Mouse (Mus musculus): ENCODE measurements around the gene Nrp1.

Nrp1 gene

GRCm38 (mm10) chr8:128465553-128465952, 107.1 kb downstream of the Nrp1 start:
- DNase-seq (ENCODE audit: low read depth, low spot score): no peak

GRCm38 (mm10) chr8:128466681-128467430, 108.5 kb downstream of the Nrp1 start:
- no peak for DNase-seq (ENCODE audit: low read depth, low spot score)

- DNase-seq (ENCODE audit: low read depth, low spot score): no peak
Observed at GRCm38 (mm10) chr8:128470097-128470496, 111.7 kb downstream of the Nrp1 start.

GRCm38 (mm10) chr8:128471186-128471585, 112.8 kb downstream of the Nrp1 start:
- DNase-seq (ENCODE audit: low read depth, low spot score): no peak

- no peak for DNase-seq (ENCODE audit: low read depth, low spot score)
Observed at GRCm38 (mm10) chr8:128472871-128473270, 114.5 kb downstream of the Nrp1 start.

- DNase-seq (ENCODE audit: low read depth, low spot score): no peak
Observed at GRCm38 (mm10) chr8:128473456-128474239, 115.2 kb downstream of the Nrp1 start.

- no peak for DNase-seq (ENCODE audit: low read depth, low spot score)
Observed at GRCm38 (mm10) chr8:128474614-128475013, 116.2 kb downstream of the Nrp1 start.

GRCm38 (mm10) chr8:128476206-128476605, 117.8 kb downstream of the Nrp1 start:
- DNase-seq (ENCODE audit: low read depth, low spot score): no peak

GRCm38 (mm10) chr8:128478017-128478416, 119.6 kb downstream of the Nrp1 start:
- no peak for DNase-seq (ENCODE audit: low read depth, low spot score)

- DNase-seq (ENCODE audit: low read depth, low spot score): no peak
Observed at GRCm38 (mm10) chr8:128479309-128480013, 121.1 kb downstream of the Nrp1 start.

GRCm38 (mm10) chr8:128480896-128481665, 122.7 kb downstream of the Nrp1 start:
- DNase-seq (ENCODE audit: low read depth, low spot score): no peak

- no peak for DNase-seq (ENCODE audit: low read depth, low spot score)
Observed at GRCm38 (mm10) chr8:128483344-128483743, 124.9 kb downstream of the Nrp1 start.

GRCm38 (mm10) chr8:128484720-128485124, 126.3 kb downstream of the Nrp1 start:
- no peak for DNase-seq (ENCODE audit: low read depth, low spot score)

- no peak for DNase-seq (ENCODE audit: low read depth, low spot score)
Observed at GRCm38 (mm10) chr8:128486043-128486442, 127.6 kb downstream of the Nrp1 start.

GRCm38 (mm10) chr8:128487966-128488931, 129.8 kb downstream of the Nrp1 start:
- no peak for DNase-seq (ENCODE audit: low read depth, low spot score)

- no peak for DNase-seq (ENCODE audit: low read depth, low spot score)
Observed at GRCm38 (mm10) chr8:128489351-128489750, 130.9 kb downstream of the Nrp1 start.

GRCm38 (mm10) chr8:128491126-128492067, 133.0 kb downstream of the Nrp1 start:
- peak; percentile 56 for DNase-seq (ENCODE audit: low read depth, low spot score)

- DNase-seq (ENCODE audit: low read depth, low spot score): no peak
Observed at GRCm38 (mm10) chr8:128493801-128494200, 135.4 kb downstream of the Nrp1 start.

- no peak for DNase-seq (ENCODE audit: low read depth, low spot score)
Observed at GRCm38 (mm10) chr8:128498836-128499235, 140.4 kb downstream of the Nrp1 start.

All from brain, embryonic 18.5 days (tissue).